Mouse (Mus musculus): ENCODE results near the gene Slc39a9. TPM values are rescaled to one million over a fixed set of nuclear protein-coding genes. Genes with fewer than 3 reads are reported as not detected.

Slc39a9 gene
- total RNA-seq, 2 experiments from 2014 or later, result 7.6 to 8.5 TPM

DNA sequence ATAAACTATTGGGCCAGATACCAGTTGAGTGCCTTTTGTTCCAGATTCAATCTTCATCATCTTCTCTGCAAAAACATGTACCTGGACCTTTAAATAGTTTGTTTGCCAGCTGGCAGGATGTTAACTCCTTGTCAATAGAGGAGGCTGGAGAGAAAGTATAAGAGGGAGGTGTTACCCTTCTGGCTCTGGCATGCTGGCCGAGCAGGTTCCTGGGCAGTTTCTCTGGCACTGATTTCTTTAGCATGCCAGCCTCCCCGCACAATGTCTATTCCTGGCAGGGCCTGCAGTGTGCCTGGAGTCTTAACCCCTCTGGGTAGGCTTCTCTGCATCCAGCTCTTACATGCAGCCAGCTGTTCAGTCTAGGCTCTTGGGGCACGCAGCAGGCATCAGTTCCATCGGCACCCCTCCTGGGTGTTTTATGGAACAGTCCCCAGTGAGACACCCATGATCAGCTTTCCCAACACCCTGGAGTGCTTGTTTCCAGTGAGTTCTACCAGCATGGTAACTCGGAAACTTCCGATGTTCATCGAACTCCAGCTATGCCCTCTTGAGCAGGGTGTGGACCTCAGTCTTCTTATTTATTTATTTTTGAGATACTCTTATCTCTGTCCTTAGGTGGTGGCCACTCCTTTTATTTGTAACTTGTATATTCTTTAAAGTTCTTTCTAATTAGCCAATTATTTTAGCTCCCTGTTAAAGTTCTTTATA lies 10.4 kb downstream of the Slc39a9 start:
- DNase-seq, result no peak

DNA sequence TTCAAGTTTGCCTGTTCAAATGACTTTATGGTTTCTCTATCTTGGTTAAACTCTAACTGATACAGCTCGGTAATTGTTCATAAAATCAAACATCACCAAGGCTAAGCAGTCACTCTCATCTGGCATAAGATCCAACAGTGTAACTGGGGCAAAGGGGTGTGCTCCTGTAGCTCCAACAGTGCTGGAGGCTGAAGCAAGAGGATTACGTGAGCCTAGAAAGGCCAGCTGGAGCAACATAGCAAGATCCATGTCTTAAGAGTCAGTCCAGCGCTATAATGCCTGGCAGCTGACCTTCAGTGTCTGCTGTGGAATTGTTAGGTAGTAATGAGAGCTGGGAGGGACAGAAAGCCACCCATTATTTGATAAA lies 11.0 kb downstream of the Slc39a9 start:
- no peak for DNase-seq

GRCm38 (mm10) chr12:80658661-80659060 lies 15.0 kb downstream of the Slc39a9 start:
- DNase-seq, result no peak

DNA sequence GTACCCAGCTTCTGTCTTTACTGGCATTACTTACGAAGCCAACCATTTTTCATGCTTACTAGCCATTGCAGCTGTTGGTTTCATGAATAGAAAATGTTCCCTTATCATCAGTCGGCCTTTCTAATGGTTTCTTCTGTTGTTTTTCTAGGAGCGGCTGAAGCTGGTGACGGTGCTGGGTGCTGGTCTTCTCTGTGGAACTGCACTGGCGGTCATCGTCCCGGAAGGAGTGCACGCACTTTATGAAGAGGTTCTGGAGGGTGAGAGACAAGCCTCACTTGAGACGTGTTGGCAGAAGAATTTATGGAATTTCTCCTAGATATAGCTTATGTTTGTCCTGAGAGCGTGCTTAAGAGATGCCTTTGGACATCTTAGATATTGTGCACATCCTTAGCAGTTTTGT lies 18.6 kb downstream of the Slc39a9 start:
- no peak for DNase-seq

DNA sequence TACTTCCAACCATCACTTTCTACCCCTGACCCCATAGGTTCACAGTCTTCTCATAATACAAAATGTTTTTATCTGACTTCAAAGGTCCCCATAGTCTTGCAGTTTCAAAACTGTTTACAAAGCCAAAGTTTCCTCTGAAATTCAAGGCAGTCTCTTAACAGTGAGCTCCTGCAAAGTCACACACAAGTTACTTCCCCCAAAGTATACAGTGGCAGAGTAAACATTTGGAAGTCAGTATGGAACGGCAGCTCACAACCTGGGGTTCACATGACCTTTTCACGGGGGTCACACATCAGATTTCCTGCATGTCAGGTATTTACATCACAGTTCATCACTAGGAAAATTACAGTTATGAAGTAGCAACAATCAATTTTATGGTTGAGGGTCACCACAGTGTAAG lies 20.3 kb downstream of the Slc39a9 start:
- no peak for DNase-seq

DNA sequence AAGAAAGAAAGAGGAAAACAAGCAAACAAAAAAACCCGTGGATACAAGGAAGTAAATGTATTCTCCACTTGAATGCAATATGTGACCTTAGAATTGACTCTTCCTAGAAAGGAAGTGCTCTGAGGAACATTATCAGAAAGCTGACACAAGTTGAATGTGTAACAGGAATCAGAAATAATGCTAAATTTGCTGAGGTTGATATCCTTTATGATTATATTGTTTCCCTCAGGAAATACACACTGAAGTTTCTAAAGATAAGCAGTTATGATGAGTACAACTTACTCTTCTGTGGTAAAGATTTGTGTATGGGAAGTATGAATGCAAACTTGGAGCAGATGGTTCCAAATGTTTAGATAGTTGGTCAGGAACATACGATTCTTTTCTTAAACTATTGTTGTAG lies 24.7 kb downstream of the Slc39a9 start:
- DNase-seq, result no peak

DNA sequence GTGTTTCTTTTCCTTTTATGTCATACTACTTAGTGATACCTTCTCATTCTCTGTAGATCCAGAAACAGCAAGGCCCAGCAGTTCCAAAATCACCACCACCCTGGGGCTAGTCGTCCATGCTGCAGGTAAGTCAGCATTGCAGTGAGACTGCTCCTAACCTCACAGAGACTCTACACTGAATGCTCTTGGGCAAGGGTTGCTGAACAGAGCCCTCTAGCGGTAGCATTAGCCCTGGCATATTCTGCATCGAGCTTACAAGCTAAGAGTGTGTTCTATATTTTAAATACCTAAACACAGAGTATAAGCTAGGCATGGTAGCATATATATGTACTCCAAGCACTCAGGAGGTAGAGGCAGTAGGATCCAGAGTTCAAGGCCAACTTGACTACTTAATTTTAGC lies 29.5 kb downstream of the Slc39a9 start:
- no peak for DNase-seq

GRCm38 (mm10) chr12:80681340-80681739 lies 37.7 kb downstream of the Slc39a9 start:
- DNase-seq, result no peak

DNA sequence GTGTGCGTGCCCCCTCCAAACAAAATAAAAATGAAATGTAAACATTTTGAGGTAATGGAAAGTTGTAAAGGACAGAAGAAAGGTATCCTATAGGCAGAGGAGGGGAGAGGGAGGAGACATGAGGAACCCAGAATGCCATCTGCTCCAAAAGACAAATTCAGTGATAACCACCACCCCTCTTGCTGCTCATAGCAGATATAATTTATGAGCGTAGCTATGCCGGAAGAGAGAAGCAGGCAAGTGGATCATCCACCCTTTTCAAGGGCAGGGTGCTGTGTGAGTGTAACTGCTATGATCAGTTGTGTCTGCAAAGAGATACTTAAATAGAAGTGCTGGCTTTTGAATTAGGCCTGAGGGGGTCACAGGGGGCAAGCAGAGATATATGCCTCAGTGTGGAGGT lies 39.9 kb downstream of the Slc39a9 start:
- DNase-seq, result no peak

- DNase-seq, result no peak
Measured at GRCm38 (mm10) chr12:80684316-80684715, 40.6 kb downstream of the Slc39a9 start.

- DNase-seq, result no peak
Measured at GRCm38 (mm10) chr12:80687788-80688211, 44.1 kb downstream of the Slc39a9 start.

DNA sequence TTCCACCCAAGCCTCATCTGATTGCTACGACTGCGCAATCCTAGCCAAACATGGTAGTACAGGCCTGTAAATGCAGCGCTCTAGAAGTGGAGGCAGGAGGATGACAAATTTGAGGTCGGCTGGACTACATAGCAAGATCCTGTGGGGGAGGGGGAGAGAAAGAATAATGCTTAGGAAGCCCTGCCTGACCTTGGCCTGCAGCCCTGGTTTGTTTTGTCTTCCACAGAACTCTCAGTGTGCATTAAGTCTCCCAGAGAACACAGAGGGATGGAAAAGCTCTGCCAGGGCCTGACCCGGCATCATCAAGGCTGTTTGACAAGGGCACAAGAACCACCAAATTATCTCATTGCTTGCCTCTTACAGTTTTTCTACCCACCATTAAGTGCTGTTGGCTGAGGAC lies 46.0 kb downstream of the Slc39a9 start:
- DNase-seq, result no peak

DNA sequence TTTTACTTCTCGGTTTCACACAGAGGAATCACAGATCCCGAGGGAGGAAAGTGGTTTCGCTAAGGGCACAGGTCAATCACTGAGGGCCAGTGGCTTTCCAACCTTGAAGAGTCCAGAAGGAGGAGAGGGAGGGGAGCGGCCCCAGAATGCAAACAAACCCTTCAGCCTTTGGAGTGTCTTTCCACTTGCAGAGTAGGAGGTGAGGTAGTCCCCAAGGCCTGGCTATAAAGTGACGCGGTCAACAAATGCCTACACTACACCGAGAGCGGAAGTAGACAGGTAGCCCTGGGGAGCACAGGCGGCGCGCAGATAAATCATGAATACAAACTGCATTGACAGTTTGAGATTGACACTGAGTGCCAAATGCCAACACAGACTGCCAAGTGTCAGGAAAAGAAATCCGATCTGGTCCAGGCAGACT lies 48.0 kb downstream of the Slc39a9 start:
- peak; percentile 31 for DNase-seq

- DNase-seq, result peak; percentile 30
Measured at GRCm38 (mm10) chr12:80692269-80692972, 48.7 kb downstream of the Slc39a9 start, which contains the start of gene Plekhd1. Plekhd1 (plus strand) TSS chr12:80692591.

- no peak for DNase-seq
Measured at GRCm38 (mm10) chr12:80693700-80694099, 50.0 kb downstream of the Slc39a9 start.

GRCm38 (mm10) chr12:80695004-80695403 lies 51.3 kb downstream of the Slc39a9 start:
- no peak for DNase-seq

- DNase-seq, result no peak
Measured at GRCm38 (mm10) chr12:80698526-80699143, 55.0 kb downstream of the Slc39a9 start.

GRCm38 (mm10) chr12:80699144-80699531 lies 55.5 kb downstream of the Slc39a9 start:
- DNase-seq, result no peak

DNA sequence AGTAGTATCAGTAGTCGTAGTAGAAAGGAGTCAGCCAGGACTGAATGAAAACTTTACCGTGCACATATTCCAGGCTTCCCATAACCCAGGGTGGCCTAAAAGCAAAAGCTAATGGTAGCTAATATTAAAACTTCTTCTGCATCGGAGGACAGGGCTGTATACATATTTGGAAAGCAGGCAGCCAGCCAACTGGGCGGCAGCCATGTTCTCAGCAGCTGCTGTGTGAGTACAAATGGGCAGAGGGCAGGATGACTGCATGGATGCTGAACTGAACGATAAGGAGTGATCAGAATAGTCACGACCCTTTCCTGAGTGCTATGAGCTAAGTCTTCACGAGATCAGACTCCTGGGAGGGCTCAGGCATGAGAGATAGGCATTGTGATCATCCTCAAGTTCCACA lies 57.6 kb downstream of the Slc39a9 start:
- no peak for DNase-seq

DNA sequence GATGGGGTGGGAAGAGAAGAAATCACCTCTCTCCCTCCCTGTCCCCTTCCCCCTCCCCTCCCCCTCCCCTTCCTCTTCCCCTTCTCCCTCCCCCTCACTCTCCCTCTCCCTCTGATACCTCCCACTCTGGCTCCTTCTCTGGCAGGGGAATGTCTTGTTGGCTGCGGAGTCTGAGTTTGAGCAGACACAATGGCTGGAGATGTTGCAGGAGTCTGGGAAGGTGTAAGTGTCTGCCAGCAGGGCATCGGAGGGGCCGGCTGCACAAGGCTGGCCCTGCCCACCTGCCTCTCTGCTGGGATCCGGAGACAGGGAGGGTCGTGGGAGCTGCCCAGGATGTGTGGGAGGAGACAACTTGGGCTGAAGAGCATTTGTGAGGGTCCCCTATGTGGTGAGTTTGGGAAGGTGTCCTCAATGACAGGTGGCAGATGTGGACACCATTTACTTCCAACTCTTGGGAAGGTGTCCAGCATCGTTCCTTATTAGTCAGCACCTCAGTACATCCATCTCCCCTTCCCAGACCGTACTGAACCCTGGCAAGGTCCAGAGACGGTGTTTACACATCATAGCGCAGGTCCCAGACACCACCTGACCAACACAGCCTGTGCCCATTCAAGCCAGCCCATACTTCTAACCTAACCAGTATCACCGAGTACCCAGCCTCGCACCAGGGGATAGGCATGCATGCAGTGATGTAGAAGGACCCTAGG lies 62.7 kb downstream of the Slc39a9 start:
- DNase-seq, result no peak

GRCm38 (mm10) chr12:80706915-80707604 lies 63.4 kb downstream of the Slc39a9 start:
- no peak for DNase-seq

GRCm38 (mm10) chr12:80715915-80716314 lies 72.2 kb downstream of the Slc39a9 start:
- no peak for DNase-seq
